Mouse (Mus musculus) myocyte (in vitro differentiated cells): ENCODE data around the gene Xrcc6.

Source experiments
- CEBPB ChIP-seq: IDR thresholded peaks from 2 replicates; pipeline ENCODE4 v1.6.1; 2011; ENCODE audit warnings: mild to moderate bottlenecking, moderate library complexity; ENCODE audit not compliant: poor library complexity, insufficient read depth, severe bottlenecking
- E2F4 ChIP-seq: IDR thresholded peaks from one replicate; pipeline ENCODE4 v1.6.1; 2011; ENCODE audit warnings: mild to moderate bottlenecking, control low read depth, moderate library complexity; ENCODE audit not compliant: insufficient read depth
- MAX ChIP-seq: IDR thresholded peaks from one replicate; pipeline ENCODE4 v1.6.1; 2011; ENCODE audit warnings: low read depth, mild to moderate bottlenecking, control low read depth
- MYOD1 ChIP-seq, 3 experiments: IDR thresholded peaks; one replicate each; pipeline ENCODE4 v1.6.1; 2011; ENCODE audit warnings: control low read depth in 2 of 3, low read depth in 2 of 3, mild to moderate bottlenecking in 2 of 3, moderate library complexity in 1 of 3; ENCODE audit not compliant: insufficient read length in 2 of 3, control insufficient read depth in 1 of 3
- MYOG ChIP-seq, 3 experiments: IDR thresholded peaks; one replicate each; pipeline ENCODE4 v1.6.1; 2011; ENCODE audit warnings: control low read depth in 2 of 3, low read depth in 2 of 3, mild to moderate bottlenecking in 2 of 3; ENCODE audit not compliant: insufficient read length in 2 of 3, control insufficient read depth in 1 of 3, insufficient read depth in 1 of 3
- POLR2A ChIP-seq: IDR thresholded peaks from one replicate; pipeline ENCODE4 v1.6.1; 2011; ENCODE audit warnings: low read depth, mild to moderate bottlenecking, control low read depth, moderate library complexity; ENCODE audit not compliant: insufficient read length
- POLR2AphosphoS2 ChIP-seq: IDR thresholded peaks from one replicate; pipeline ENCODE4 v1.6.1; 2011; ENCODE audit warnings: low read depth, control low read depth; ENCODE audit not compliant: insufficient read length
- TCF12 ChIP-seq: IDR thresholded peaks from one replicate; pipeline ENCODE4 v1.6.1; 2011; ENCODE audit warnings: mild to moderate bottlenecking, control low read depth; ENCODE audit not compliant: poor library complexity, insufficient read depth, severe bottlenecking
- TCF3 ChIP-seq: IDR thresholded peaks from one replicate; pipeline ENCODE4 v1.6.1; 2011; ENCODE audit warnings: low read depth, control low read depth; ENCODE audit not compliant: insufficient read length
- USF1 ChIP-seq: IDR thresholded peaks from one replicate; pipeline ENCODE4 v1.6.1; 2011; ENCODE audit warnings: low read depth, mild to moderate bottlenecking, control low read depth, moderate library complexity

- TF ChIP-seq MYOG (IDR thresholded peaks at IDR 0.05; ENCODE audit: control insufficient read depth in 1 of 3, insufficient read depth in 1 of 3, insufficient read length in 2 of 3, low read depth in 2 of 3) (no peak), MYOD1 (IDR thresholded peaks at IDR 0.05; ENCODE audit: control insufficient read depth in 1 of 3, insufficient read length in 2 of 3, low read depth in 2 of 3) (no peak), POLR2AphosphoS2 (no peak), POLR2A (no peak), USF1 (no peak), MAX (no peak), TCF3 (no peak), E2F4 (no peak), TCF12 (no peak), CEBPB (no peak)
Measured at GRCm38 (mm10) chr15:81987646-81988045, at the start of gene Xrcc6.
